Mouse (Mus musculus) erythroblast, embryonic 14.5 days (primary cell): ENCODE measurements around the gene Il9r.

Source experiments
- GATA1 ChIP-seq: IDR thresholded peaks from 2 replicates; pipeline ENCODE4 v1.6.1; 2012; ENCODE audit warnings: low read length, inconsistent platforms, mixed read lengths
- TAL1 ChIP-seq: IDR thresholded peaks from 3 replicates; pipeline ENCODE4 v1.6.1; 2012; ENCODE audit warnings: low read length, inconsistent platforms, mixed read lengths

- TF ChIP-seq GATA1 (no peak), TAL1 (no peak)
Measured at GRCm38 (mm10) chr11:32149605-32150004, 50.5 kb downstream of the Il9r start.
